Mouse (Mus musculus) G1E (cell line): ENCODE results near the gene Mpg.

Source experiments
- CTCF ChIP-seq: IDR thresholded peaks from 2 replicates; pipeline ENCODE4 v1.5.1; 2012; ENCODE audit warnings: low read depth, low read length, inconsistent platforms, mixed read lengths
- GATA1 ChIP-seq: IDR thresholded peaks from 2 replicates; pipeline ENCODE4 v1.6.1; 2012; ENCODE audit warnings: borderline replicate concordance, low read length, inconsistent platforms, mixed read lengths
- POLR2AphosphoS5 ChIP-seq: IDR thresholded peaks from 2 replicates; pipeline ENCODE4 v1.6.1; 2012; ENCODE audit warnings: low read depth, low read length, inconsistent platforms; ENCODE audit not compliant: insufficient replicate concordance
- TAL1 ChIP-seq: conservative IDR thresholded peaks from 2 replicates; pipeline ENCODE4 v1.6.1; 2012; ENCODE audit warnings: low read depth, low read length, inconsistent platforms, mixed read lengths

- TF ChIP-seq TAL1 (peak; percentile 95), CTCF (no peak), POLR2AphosphoS5 (no peak), GATA1 (no peak)
These were observed 38.9 kb downstream of the Mpg start for GRCm38 (mm10) chr11:32265117-32265738.
